Mouse (Mus musculus) MEL (cell line): ENCODE data around the gene Serpina3i.

Source experiments
- ETS1 ChIP-seq: IDR thresholded peaks from 2 replicates; pipeline ENCODE4 v1.6.1; 2012; ENCODE audit warnings: low read depth, mild to moderate bottlenecking, inconsistent platforms, low read length, improper control_type of control experiment, moderate library complexity
- POLR2A ChIP-seq, 2 experiments: IDR thresholded peaks; 2 replicates each; pipeline ENCODE4 v1.6.1; 2011 to 2012; ENCODE audit warnings: low read length in 2 of 2, mild to moderate bottlenecking in 2 of 2, control low read depth in 1 of 2, improper control_type of control experiment in 1 of 2, low read depth in 1 of 2, moderate library complexity in 1 of 2; ENCODE audit not compliant: control insufficient read depth in 1 of 2, insufficient read depth in 1 of 2, poor library complexity in 1 of 2
- TAL1 ChIP-seq: IDR thresholded peaks from 2 replicates; pipeline ENCODE4 v1.6.1; 2012; ENCODE audit warnings: mild to moderate bottlenecking, inconsistent platforms, low read length, moderate library complexity, mixed read lengths
- USF1 ChIP-seq: IDR thresholded peaks from 2 replicates; pipeline ENCODE4 v1.6.1; 2014; ENCODE audit warnings: low read depth, mild to moderate bottlenecking, inconsistent platforms, low read length, improper control_type of control experiment, moderate library complexity
- ZMIZ1 ChIP-seq: IDR thresholded peaks from 2 replicates; pipeline ENCODE4 v1.6.1; 2012; ENCODE audit warnings: low read depth, mild to moderate bottlenecking, inconsistent platforms, low read length, improper control_type of control experiment, moderate library complexity

GRCm38 (mm10) chr12:104221616-104222015 lies 41.3 kb upstream of the Serpina3i start:
- TF ChIP-seq ETS1 (no peak), POLR2A (IDR thresholded peaks at IDR 0.05; ENCODE audit: control insufficient read depth in 1 of 2, insufficient read depth in 1 of 2, low read depth in 1 of 2, low read length in 2 of 2, poor library complexity in 1 of 2) (no peak), TAL1 (no peak), USF1 (no peak), ZMIZ1 (no peak)
